Mouse (Mus musculus) ES-E14 (cell line): ENCODE measurements at regions not wholly inside any gene's neighbourhood (a gene's known extent, or its start where the extent isn't known, plus 50 kb on each side); places are given as distances from the start of the nearest gene placed in this dataset.

Experiments
- DNase-seq: peaks from one replicate; pipeline ENCODE4 v3.0.0-alpha.2; 2013; ENCODE audit warnings: low read depth, low spot score
- H3K27ac ChIP-seq: 2 replicates; pipeline ENCODE4 v1.5.1; 2012; ENCODE audit warnings: low read depth, mild to moderate bottlenecking, low read length, moderate library complexity, mixed read lengths; ENCODE audit not compliant: poor library complexity, insufficient read depth, severe bottlenecking
- H3K36me3 ChIP-seq: 2 replicates; pipeline ENCODE4 v1.6.1; 2012; ENCODE audit warnings: mild to moderate bottlenecking, low read length, moderate library complexity, mixed read lengths; ENCODE audit not compliant: control insufficient read depth, poor library complexity, insufficient read depth, severe bottlenecking
- H3K4me1 ChIP-seq, 2 experiments: fragments of 150-350 bp in 1 of 2; sonication (generic) in 1 of 2; 2 replicates each; pipeline ENCODE4 v1.6.1; 2012; ENCODE audit warnings: low read length in 2 of 2, mild to moderate bottlenecking in 1 of 2, mixed read lengths in 1 of 2; ENCODE audit not compliant: control insufficient read depth in 2 of 2, insufficient read depth in 2 of 2, poor library complexity in 1 of 2
- H3K4me3 ChIP-seq, 2 experiments: fragments of 150-350 bp in 1 of 2; sonication (generic) in 1 of 2; 2 replicates each; pipeline ENCODE4 v1.5.1; 2012; ENCODE audit warnings: low read length in 2 of 2, low read depth in 1 of 2, mild to moderate bottlenecking in 1 of 2, mixed read lengths in 1 of 2; ENCODE audit not compliant: insufficient read depth in 1 of 2, poor library complexity in 1 of 2, severe bottlenecking in 1 of 2
- H3K9ac ChIP-seq: 2 replicates; pipeline ENCODE4 v1.6.1; 2012; ENCODE audit warnings: low read depth, mild to moderate bottlenecking, low read length, mixed read lengths; ENCODE audit not compliant: poor library complexity, insufficient read depth, severe bottlenecking
- H3K9me3 ChIP-seq: fragments of 150-350 bp; sonication (generic); 2 replicates; pipeline ENCODE4 v1.6.1; 2012; ENCODE audit warnings: low read depth, mild to moderate bottlenecking, low read length; ENCODE audit not compliant: control insufficient read depth, insufficient read depth
- CHD2 ChIP-seq: IDR thresholded peaks from 2 replicates; pipeline ENCODE4 v1.6.1; 2014; ENCODE audit warnings: mild to moderate bottlenecking, low read depth, low read length, inconsistent platforms
- HCFC1 ChIP-seq: IDR thresholded peaks from 2 replicates; pipeline ENCODE4 v1.6.1; 2012; ENCODE audit warnings: low read length, inconsistent platforms, borderline replicate concordance; ENCODE audit not compliant: insufficient read depth
- MAFK ChIP-seq: IDR thresholded peaks from 2 replicates; pipeline ENCODE4 v1.6.1; 2014; ENCODE audit warnings: mild to moderate bottlenecking, low read depth, low read length, inconsistent platforms; ENCODE audit not compliant: insufficient read depth
- ZC3H11A ChIP-seq: IDR thresholded peaks from 2 replicates; pipeline ENCODE4 v1.6.1; 2012; ENCODE audit warnings: low read depth, mild to moderate bottlenecking, inconsistent platforms, low read length, borderline replicate concordance
- ZNF384 ChIP-seq: IDR thresholded peaks from 2 replicates; pipeline ENCODE4 v1.6.1; 2012; ENCODE audit warnings: low read depth, low read length, inconsistent platforms
- in situ Hi-C, 2 experiments: fragments of 600-800 bp; cut with MboI; formaldehyde crosslinking; loops; one replicate each; pipeline ENCODE4 v1.15.1; 2025; ENCODE audit warnings: low sequenced_read_pairs in 2 of 2, inconsistent platforms in 1 of 2; ENCODE audit not compliant: unreplicated experiment in 2 of 2

GRCm38 (mm10) chr9:68366973-68367372 lies 286.6 kb upstream of the Rora start:
- no peak for DNase-seq
- no peaks in the 10 kb centered on the region for H3K9me3 ChIP-seq
- no peaks in the 10 kb centered on the region for H3K36me3 ChIP-seq
- no peaks in the 10 kb centered on the region for H3K4me1 ChIP-seq
- in situ Hi-C loops, result no loop called here
- no peak overlapping the region for H3K4me3 ChIP-seq
- no peak overlapping the region for H3K9ac ChIP-seq
- H3K27ac ChIP-seq, result no peak overlapping the region
- TF ChIP-seq MAFK (no peak), HCFC1 (no peak), ZNF384 (no peak), CHD2 (no peak), ZC3H11A (no peak)

- no peaks in the 10 kb centered on the region for H3K4me1 ChIP-seq
- TF ChIP-seq HCFC1 (no peak), CHD2 (no peak), ZC3H11A (no peak), MAFK (no peak), ZNF384 (no peak)
- no peak overlapping the region for H3K27ac ChIP-seq
- no peaks in the 10 kb centered on the region for H3K9me3 ChIP-seq
- H3K9ac ChIP-seq, result no peak overlapping the region
- DNase-seq, result no peak
- in situ Hi-C loops, result no loop called here
- H3K36me3 ChIP-seq, result no peaks in the 10 kb centered on the region
- H3K4me3 ChIP-seq, result no peak overlapping the region
Observed at GRCm38 (mm10) chr9:68367556-68367955, 286.0 kb upstream of the Rora start.

GRCm38 (mm10) chr9:68372726-68373125 lies 280.9 kb upstream of the Rora start:
- H3K36me3 ChIP-seq, result no peaks in the 10 kb centered on the region
- in situ Hi-C loops, result no loop called here
- no peak for DNase-seq
- H3K4me3 ChIP-seq, result no peak overlapping the region
- no peak overlapping the region for H3K9ac ChIP-seq
- H3K9me3 ChIP-seq, result no peaks in the 10 kb centered on the region
- TF ChIP-seq ZNF384 (no peak), HCFC1 (no peak), ZC3H11A (no peak), CHD2 (no peak), MAFK (no peak)
- no peak overlapping the region for H3K27ac ChIP-seq
- H3K4me1 ChIP-seq, result no peaks in the 10 kb centered on the region

- no peak for TF ChIP-seq HCFC1
- no peak for TF ChIP-seq ZC3H11A
- no peak for TF ChIP-seq ZNF384
- TF ChIP-seq CHD2, result no peak
Observed at GRCm38 (mm10) chr9:68376222-68376621, 277.4 kb upstream of the Rora start.

GRCm38 (mm10) chr9:68381871-68382270 lies 271.7 kb upstream of the Rora start:
- peak; percentile 19 for DNase-seq
- no peaks in the 10 kb centered on the region for H3K36me3 ChIP-seq
- no peak overlapping the region for H3K9ac ChIP-seq
- no peak overlapping the region for H3K27ac ChIP-seq
- H3K9me3 ChIP-seq, result no peaks in the 10 kb centered on the region
- in situ Hi-C loops, result no loop called here
- H3K4me1 ChIP-seq, result no peaks in the 10 kb centered on the region
- TF ChIP-seq ZC3H11A (no peak), HCFC1 (no peak), ZNF384 (no peak), MAFK (no peak), CHD2 (no peak)
- H3K4me3 ChIP-seq, result no peak overlapping the region

More at GRCm38 (mm10) chr9:68376222-68376621, 277.4 kb upstream of the Rora start:
- Histone ChIP-seq H3K9ac (no peak overlapping the region), H3K27ac (no peak overlapping the region), H3K4me3 (no peak overlapping the region), H3K36me3 (no peaks in the 10 kb centered on the region), H3K4me1 (no peaks in the 10 kb centered on the region), H3K9me3 (no peaks in the 10 kb centered on the region)
- in situ Hi-C loops, result no loop called here
- DNase-seq, result no peak
